Mouse (Mus musculus): ENCODE results near the gene Hexb.

The Hexb gene

GRCm38 (mm10) chr13:97197932-97198562 is at the start of gene Hexb:
Gene Hexb, minus strand, starts transcription at chr13:97198357.
- DNase-seq (ENCODE audit: low read depth, low spot score): peak; percentile 89

GRCm38 (mm10) chr13:97247754-97248153 is 49.6 kb upstream of the Hexb start:
- no peak for DNase-seq (ENCODE audit: low read depth, low spot score)

- DNase-seq (ENCODE audit: low read depth, low spot score): no peak
Measured at GRCm38 (mm10) chr13:97246217-97246616, 48.1 kb upstream of the Hexb start.

- DNase-seq (ENCODE audit: low read depth, low spot score): no peak
Measured at GRCm38 (mm10) chr13:97245157-97245556, 47.0 kb upstream of the Hexb start.

- no peak for DNase-seq (ENCODE audit: low read depth, low spot score)
Measured at GRCm38 (mm10) chr13:97244712-97245105, 46.6 kb upstream of the Hexb start.

GRCm38 (mm10) chr13:97243962-97244711 is 46.0 kb upstream of the Hexb start:
- no peak for DNase-seq (ENCODE audit: low read depth, low spot score)

GRCm38 (mm10) chr13:97242716-97243115 is 44.6 kb upstream of the Hexb start:
- DNase-seq (ENCODE audit: low read depth, low spot score): peak; percentile 11

- DNase-seq (ENCODE audit: low read depth, low spot score): peak; percentile 23
Measured at GRCm38 (mm10) chr13:97241787-97242280, 43.7 kb upstream of the Hexb start.

- peak; percentile 95 for DNase-seq (ENCODE audit: low read depth, low spot score)
Measured at GRCm38 (mm10) chr13:97240965-97241786, 43.0 kb upstream of the Hexb start, which contains the start of gene Enc1. Gene Enc1, plus strand, starts transcription at chr13:97241105.

GRCm38 (mm10) chr13:97240279-97240964 is 42.3 kb upstream of the Hexb start:
- DNase-seq (ENCODE audit: low read depth, low spot score): peak; percentile 70

GRCm38 (mm10) chr13:97239343-97240180 is 41.4 kb upstream of the Hexb start:
- peak; percentile 68 for DNase-seq (ENCODE audit: low read depth, low spot score)

GRCm38 (mm10) chr13:97238181-97238981 is 40.2 kb upstream of the Hexb start:
- peak; percentile 37 for DNase-seq (ENCODE audit: low read depth, low spot score)

GRCm38 (mm10) chr13:97237700-97238099 is 39.5 kb upstream of the Hexb start:
- no peak for DNase-seq (ENCODE audit: low read depth, low spot score)

GRCm38 (mm10) chr13:97235911-97236310 is 37.8 kb upstream of the Hexb start:
- DNase-seq (ENCODE audit: low read depth, low spot score): no peak

GRCm38 (mm10) chr13:97234785-97235417 is 36.7 kb upstream of the Hexb start:
- peak; percentile 93 for DNase-seq (ENCODE audit: low read depth, low spot score)

- peak; percentile 41 for DNase-seq (ENCODE audit: low read depth, low spot score)
Measured at GRCm38 (mm10) chr13:97233092-97233491, 34.9 kb upstream of the Hexb start.

GRCm38 (mm10) chr13:97230101-97230500 is 31.9 kb upstream of the Hexb start:
- no peak for DNase-seq (ENCODE audit: low read depth, low spot score)

- no peak for DNase-seq (ENCODE audit: low read depth, low spot score)
Measured at GRCm38 (mm10) chr13:97227795-97228194, 29.6 kb upstream of the Hexb start.

- DNase-seq (ENCODE audit: low read depth, low spot score): no peak
Measured at GRCm38 (mm10) chr13:97225130-97225529, 27.0 kb upstream of the Hexb start.

Measured in CD4-positive, CD25-positive, alpha-beta regulatory T cell, adult 2 months (primary cell).